Mouse (Mus musculus) liver, embryonic 16.5 days (tissue): Measurements from ENCODE around the gene Pmp22. TPM values are rescaled to one million over a fixed set of nuclear protein-coding genes. Genes with fewer than 3 reads are reported as not detected.

Experiments used
- ATAC-seq: fragments of 200-750 bp; cut with Nextera tagmentation; 2 replicates; pipeline ENCODE4 v1.8.0; 2017; ENCODE audit warnings: low read depth, mild to moderate bottlenecking, moderate number of reproducible peaks, moderate library complexity
- H3K27ac ChIP-seq: fragments of 300-500 bp; sonication (generic); 2 replicates; pipeline ENCODE4 v1.5.1; 2014; ENCODE audit warnings: mild to moderate bottlenecking, low read length
- H3K27me3 ChIP-seq: fragments of 300-500 bp; sonication (generic); 2 replicates; pipeline ENCODE4 v1.6.1; 2014; ENCODE audit warnings: low read depth, low read length, mixed read lengths; ENCODE audit not compliant: control insufficient read depth, insufficient read depth
- H3K36me3 ChIP-seq: fragments of 300-500 bp; sonication (generic); 2 replicates; pipeline ENCODE4 v1.6.1; 2014; ENCODE audit warnings: mild to moderate bottlenecking; ENCODE audit not compliant: control insufficient read depth, insufficient read depth
- H3K4me1 ChIP-seq: fragments of 300-500 bp; sonication (generic); 2 replicates; pipeline ENCODE4 v1.6.1; 2014; ENCODE audit warnings: low read depth, low read length, mixed read lengths; ENCODE audit not compliant: control insufficient read depth
- H3K4me2 ChIP-seq: fragments of 300-500 bp; sonication (generic); 2 replicates; pipeline ENCODE4 v1.6.1; 2014; ENCODE audit warnings: low read depth, low read length, mixed read lengths
- H3K4me3 ChIP-seq: fragments of 300-500 bp; sonication (generic); 2 replicates; pipeline ENCODE4 v1.5.1; 2014; ENCODE audit warnings: low read depth, mild to moderate bottlenecking, low read length
- H3K9ac ChIP-seq: fragments of 300-500 bp; sonication (generic); 2 replicates; pipeline ENCODE4 v1.6.1; 2014; ENCODE audit warnings: low read depth, low read length
- H3K9me3 ChIP-seq: fragments of 300-500 bp; sonication (generic); replicated peaks from 2 replicates; pipeline ENCODE4 v1.6.1; 2016; ENCODE audit warnings: low read length; ENCODE audit not compliant: control insufficient read depth
- WGBS: fragments of 180-500 bp; shearing (Covaris S2); extraction: QIAGEN DNeasy Blood & Tissue Kit; methylation state at CpG from one replicate; pipeline ENCODE4 v1.1.7; 2014; ENCODE audit not compliant: insufficient replicate concordance; 5-methylcytosine and 5-hydroxymethylcytosine counted together
- polyA plus RNA-seq: library from polyadenylated mRNA; unstranded; fragments of >200 nt; fragmentation: Nextera tagmentation; extraction: Ambion mirVana; gene quantifications from 2 replicates; pipeline ENCODE4 v1.2.1, GENCODE M21; 2015

Gene Pmp22
- polyA plus RNA-seq, 1 experiment from 2014 or later, result 28.9 TPM

DNA sequence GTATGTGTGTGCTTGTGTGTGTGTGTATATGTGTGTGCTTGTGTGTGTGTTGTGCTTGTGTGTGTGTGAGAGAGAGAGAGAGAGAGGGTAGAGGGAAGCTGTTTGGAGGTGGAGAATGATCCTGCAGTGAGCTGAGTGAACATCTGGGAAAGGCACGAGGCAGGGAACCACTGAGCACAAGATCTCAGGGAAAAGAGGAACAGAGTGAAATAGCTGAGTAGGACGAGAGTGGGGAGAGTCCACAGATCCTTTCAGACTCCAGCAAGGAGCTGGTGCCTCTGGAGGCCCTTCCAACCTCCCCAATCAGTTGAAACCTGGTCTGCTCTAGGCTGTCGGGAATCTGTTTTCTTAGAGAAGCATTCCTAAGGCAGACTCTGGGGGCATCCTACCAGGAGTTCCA lies 10.0 kb downstream of the Pmp22 start:
- no peaks in the 10 kb centered on the region for H3K36me3 ChIP-seq
- no peak overlapping the region for H3K4me3 ChIP-seq
- no peak overlapping the region for H3K9ac ChIP-seq
- no peaks in the 10 kb centered on the region for H3K9me3 ChIP-seq
- no peak for ATAC-seq
- H3K4me1 ChIP-seq, result no peaks in the 10 kb centered on the region
- H3K4me2 ChIP-seq, result no peak overlapping the region
- H3K27ac ChIP-seq, result no peak overlapping the region
- peaks cover 12% of the 10 kb centered on the region for H3K27me3 ChIP-seq
- 32% methylated on average over 3 of the region's 3 CpGs for WGBS

DNA sequence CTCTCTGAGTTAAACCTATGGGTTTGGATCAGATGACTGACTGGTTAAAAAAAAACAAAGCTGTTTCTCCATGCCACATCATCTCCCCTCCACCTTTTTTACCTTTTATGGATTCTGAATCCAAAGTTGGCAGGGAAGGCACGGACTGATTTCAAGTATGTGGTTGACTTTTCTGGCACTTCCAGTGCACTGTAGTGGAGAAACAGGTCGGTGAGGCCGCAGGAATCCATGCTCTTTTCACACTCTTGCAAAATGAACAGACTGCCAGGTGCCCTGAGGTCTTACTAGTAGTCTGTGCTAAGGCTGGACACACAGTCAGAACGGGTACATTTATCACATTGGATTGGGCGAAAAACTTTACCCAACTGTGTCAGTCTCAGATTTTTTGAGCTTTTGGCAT lies 13.5 kb downstream of the Pmp22 start:
- WGBS, result 65% methylated on average over 5 of the region's 5 CpGs
- Histone ChIP-seq H3K27me3 (no peaks in the 10 kb centered on the region), H3K9ac (no peak overlapping the region), H3K4me1 (no peaks in the 10 kb centered on the region), H3K27ac (no peak overlapping the region), H3K36me3 (no peaks in the 10 kb centered on the region), H3K4me2 (no peak overlapping the region), H3K9me3 (no peaks in the 10 kb centered on the region), H3K4me3 (no peak overlapping the region)
- ATAC-seq, result no peak

DNA sequence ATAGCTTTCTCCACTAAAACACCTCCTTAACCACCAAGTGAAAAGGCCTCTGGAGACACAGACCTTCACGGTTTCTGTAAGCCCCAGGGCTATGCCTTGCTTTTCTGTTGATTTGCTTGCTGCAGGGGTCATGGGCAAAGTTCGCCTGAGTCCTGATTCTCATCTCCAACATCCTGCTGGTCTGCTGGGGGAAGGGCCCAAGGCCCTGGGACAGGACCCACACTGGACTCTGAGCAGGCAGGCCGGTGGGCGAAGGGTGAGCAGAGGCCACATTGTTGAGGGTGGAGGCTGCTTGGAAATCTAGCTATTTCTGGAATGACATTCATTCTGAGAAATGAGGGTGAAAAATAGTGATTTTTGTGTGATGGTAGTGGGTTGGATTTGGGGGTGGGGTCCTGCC lies 14.0 kb downstream of the Pmp22 start:
- ATAC-seq, result peak; percentile 53; the same call in 1 of the 2 replicates
- no peak overlapping the region for H3K4me2 ChIP-seq
- no peak overlapping the region for H3K4me3 ChIP-seq
- no peaks in the 10 kb centered on the region for H3K4me1 ChIP-seq
- no peaks in the 10 kb centered on the region for H3K36me3 ChIP-seq
- H3K27me3 ChIP-seq, result no peaks in the 10 kb centered on the region
- no peak overlapping the region for H3K9ac ChIP-seq
- no peak overlapping the region for H3K27ac ChIP-seq
- WGBS, result 60% methylated on average over 4 of the region's 4 CpGs
- no peaks in the 10 kb centered on the region for H3K9me3 ChIP-seq

DNA sequence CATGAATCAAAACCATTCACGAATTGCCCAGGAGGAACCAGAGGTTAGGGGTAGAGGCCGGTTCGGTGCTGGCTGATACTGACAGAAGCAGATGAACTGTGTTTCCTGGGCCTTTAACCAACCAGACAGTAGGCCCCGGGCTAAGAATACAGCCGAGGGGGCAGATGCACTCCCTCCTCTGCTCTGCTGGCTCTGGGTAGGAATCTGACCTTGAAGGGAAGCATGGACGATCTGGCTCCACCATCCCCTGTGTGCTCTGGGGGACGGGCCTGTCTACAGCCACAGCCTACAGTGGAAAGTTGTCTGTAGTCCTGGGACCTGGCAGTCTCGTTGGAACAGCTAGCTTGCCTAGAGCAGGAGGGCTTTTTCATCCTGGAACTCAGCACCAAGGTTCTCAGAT lies 14.7 kb downstream of the Pmp22 start:
- no peak for ATAC-seq
- no peaks in the 10 kb centered on the region for H3K4me1 ChIP-seq
- H3K27me3 ChIP-seq, result no peaks in the 10 kb centered on the region
- H3K9ac ChIP-seq, result no peak overlapping the region
- H3K27ac ChIP-seq, result no peak overlapping the region
- no peak overlapping the region for H3K4me3 ChIP-seq
- no peak overlapping the region for H3K4me2 ChIP-seq
- H3K36me3 ChIP-seq, result no peaks in the 10 kb centered on the region
- 60% methylated on average over 8 of the region's 8 CpGs for WGBS
- no peaks in the 10 kb centered on the region for H3K9me3 ChIP-seq

DNA sequence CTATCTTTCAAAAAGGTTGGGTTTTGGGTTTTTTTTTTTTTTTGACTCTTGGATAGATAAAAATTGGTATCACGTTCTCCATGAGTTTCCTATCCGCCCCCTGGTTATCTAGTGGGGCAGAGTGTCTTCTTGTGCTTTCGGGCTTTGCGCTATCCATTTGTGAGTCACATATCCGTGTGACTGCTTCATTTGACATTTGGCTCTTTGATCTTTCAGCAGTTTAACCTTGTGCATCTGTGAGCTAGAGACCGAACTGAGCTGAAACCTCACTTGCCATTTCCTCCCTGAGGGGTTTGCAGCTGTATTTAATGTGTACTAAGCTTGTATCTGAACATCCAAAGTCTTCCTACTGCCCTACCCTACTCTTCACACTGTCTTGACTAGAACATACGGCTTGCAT lies 17.8 kb downstream of the Pmp22 start:
- no peaks in the 10 kb centered on the region for H3K9me3 ChIP-seq
- no peaks in the 10 kb centered on the region for H3K4me1 ChIP-seq
- no peak overlapping the region for H3K9ac ChIP-seq
- H3K27me3 ChIP-seq, result no peaks in the 10 kb centered on the region
- no peak for ATAC-seq
- WGBS, result 40% methylated on average over 7 of the region's 7 CpGs
- no peaks in the 10 kb centered on the region for H3K36me3 ChIP-seq
- H3K4me2 ChIP-seq, result no peak overlapping the region
- H3K27ac ChIP-seq, result no peak overlapping the region
- no peak overlapping the region for H3K4me3 ChIP-seq

DNA sequence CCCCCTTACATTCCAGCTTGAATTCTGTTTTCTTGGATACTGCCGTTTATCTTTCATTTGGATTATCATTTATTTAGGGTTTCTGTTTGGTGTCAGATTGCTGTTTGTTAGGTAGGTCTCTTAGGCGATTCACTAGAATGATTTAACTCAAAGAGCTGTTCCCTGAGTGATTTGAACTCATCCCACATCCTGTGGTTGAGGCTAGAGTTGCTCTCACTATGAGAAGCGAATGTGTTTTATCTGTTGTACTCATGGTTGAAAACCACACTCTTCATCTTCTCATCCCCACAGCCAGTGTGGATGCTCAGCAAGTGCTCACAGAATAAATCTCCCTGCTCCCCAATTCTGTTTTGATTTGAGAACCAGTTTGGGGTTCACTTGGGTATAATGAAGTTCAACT lies 19.5 kb downstream of the Pmp22 start:
- WGBS, result 46% methylated on average over 3 of the region's 3 CpGs

DNA sequence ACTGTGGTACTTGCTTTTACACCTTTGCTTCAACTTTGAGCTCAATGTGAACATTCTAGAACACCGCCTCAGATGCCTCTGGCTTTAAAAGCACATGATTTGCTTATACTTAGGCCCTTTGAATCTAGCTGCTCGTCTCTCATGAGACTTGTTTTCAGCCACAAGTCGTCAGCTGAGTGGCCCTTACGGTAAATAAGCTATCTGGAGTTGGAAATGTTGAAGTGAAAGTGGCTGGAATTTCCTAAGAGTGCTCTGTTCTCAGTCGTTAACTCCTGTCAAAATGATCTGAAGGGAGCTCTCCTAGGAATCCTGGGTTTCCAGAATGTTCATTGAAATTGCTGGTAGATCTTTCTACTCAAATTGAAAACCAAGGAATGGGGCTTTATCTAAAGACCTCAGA lies 23.1 kb downstream of the Pmp22 start:
- no peak overlapping the region for H3K9ac ChIP-seq
- no peaks in the 10 kb centered on the region for H3K9me3 ChIP-seq
- no peak for ATAC-seq
- H3K4me2 ChIP-seq, result no peak overlapping the region
- H3K27ac ChIP-seq, result no peak overlapping the region
- no peak overlapping the region for H3K4me3 ChIP-seq
- 49% methylated on average over 5 of the region's 5 CpGs for WGBS
- no peaks in the 10 kb centered on the region for H3K36me3 ChIP-seq
- H3K4me1 ChIP-seq, result no peaks in the 10 kb centered on the region
- H3K27me3 ChIP-seq, result no peaks in the 10 kb centered on the region

More for the DNA sequence above, 19.5 kb downstream of the Pmp22 start:
- H3K36me3 ChIP-seq, result no peaks in the 10 kb centered on the region
- ATAC-seq, result no peak
- no peaks in the 10 kb centered on the region for H3K27me3 ChIP-seq
- H3K9me3 ChIP-seq, result no peaks in the 10 kb centered on the region
- no peak overlapping the region for H3K4me2 ChIP-seq
- no peak overlapping the region for H3K9ac ChIP-seq
- no peak overlapping the region for H3K4me3 ChIP-seq
- H3K4me1 ChIP-seq, result no peaks in the 10 kb centered on the region
- H3K27ac ChIP-seq, result no peak overlapping the region

DNA sequence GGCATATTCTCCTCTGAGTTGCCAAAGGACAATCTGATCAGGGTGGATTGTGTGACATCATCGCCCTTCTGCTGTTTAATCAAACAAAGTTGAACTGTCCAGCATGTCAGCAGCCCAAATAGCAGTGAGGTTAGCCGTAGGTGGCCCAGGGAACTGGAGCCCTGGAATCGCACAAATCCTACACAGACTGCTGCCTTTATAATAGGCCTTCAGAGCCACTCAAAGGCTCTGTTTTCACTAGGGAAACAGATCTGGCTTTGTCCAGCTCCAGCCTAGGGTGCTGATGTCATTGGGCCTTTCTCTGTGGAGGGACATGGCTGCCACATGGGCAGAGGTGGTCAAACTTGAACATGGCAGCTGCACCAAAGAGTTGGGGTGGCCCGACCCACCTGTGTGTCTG lies 28.3 kb downstream of the Pmp22 start:
- no peak overlapping the region for H3K27ac ChIP-seq

DNA sequence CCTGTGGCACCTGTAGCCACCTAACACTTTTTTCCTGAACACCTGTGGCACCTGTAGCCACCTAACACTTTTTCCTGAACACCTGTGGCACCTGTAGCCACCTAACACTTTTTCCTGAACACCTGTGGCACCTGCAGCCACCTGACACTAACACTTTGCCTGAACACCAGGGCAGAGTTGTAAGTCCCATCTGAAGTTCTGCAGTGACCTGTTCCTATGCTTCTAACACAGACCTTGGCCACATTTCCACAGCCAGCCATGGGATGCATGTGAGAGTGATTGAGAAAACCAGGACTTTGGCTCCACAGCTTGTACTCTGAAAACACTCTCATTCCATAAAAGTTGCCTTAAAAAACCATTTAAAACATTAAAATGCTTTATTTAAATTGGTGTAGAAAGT lies 32.1 kb downstream of the Pmp22 start:
- Histone ChIP-seq H3K4me3 (no peak overlapping the region), H3K9me3 (no peaks in the 10 kb centered on the region), H3K27me3 (no peaks in the 10 kb centered on the region), H3K4me1 (no peaks in the 10 kb centered on the region), H3K4me2 (no peak overlapping the region), H3K9ac (no peak overlapping the region), H3K27ac (no peak overlapping the region), H3K36me3 (no peaks in the 10 kb centered on the region)
- no peak for ATAC-seq

More for the DNA sequence above, 28.3 kb downstream of the Pmp22 start:
- H3K9me3 ChIP-seq, result no peaks in the 10 kb centered on the region
- no peak overlapping the region for H3K9ac ChIP-seq
- no peak for ATAC-seq
- no peaks in the 10 kb centered on the region for H3K4me1 ChIP-seq
- no peak overlapping the region for H3K4me2 ChIP-seq
- H3K4me3 ChIP-seq, result no peak overlapping the region
- H3K27me3 ChIP-seq, result no peaks in the 10 kb centered on the region
- H3K36me3 ChIP-seq, result no peaks in the 10 kb centered on the region
- 52% methylated on average over 4 of the region's 4 CpGs for WGBS

DNA sequence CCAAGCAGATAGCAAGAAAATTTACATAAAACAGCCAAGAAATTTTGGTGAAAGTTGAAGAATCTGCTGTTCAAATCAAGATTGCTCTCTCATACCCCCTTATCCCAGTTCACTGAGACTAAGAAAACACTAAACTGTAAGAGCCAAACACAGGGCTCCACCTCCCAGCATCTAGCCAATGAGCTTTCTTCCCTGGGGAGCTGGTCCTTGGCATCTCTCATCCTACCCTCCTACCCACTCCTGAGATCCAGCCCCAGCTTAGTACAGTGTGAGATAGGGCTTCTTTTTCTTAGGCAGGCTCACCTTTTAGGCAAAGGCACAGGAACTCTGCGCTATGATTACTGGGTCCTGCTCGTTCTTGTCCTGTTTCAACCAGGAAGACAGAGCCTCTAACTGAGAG lies 34.0 kb downstream of the Pmp22 start:
- ATAC-seq, result no peak
- Histone ChIP-seq H3K9ac (no peak overlapping the region), H3K4me2 (no peak overlapping the region), H3K27ac (no peak overlapping the region), H3K36me3 (no peaks in the 10 kb centered on the region), H3K4me3 (no peak overlapping the region), H3K9me3 (no peaks in the 10 kb centered on the region), H3K27me3 (no peaks in the 10 kb centered on the region), H3K4me1 (no peaks in the 10 kb centered on the region)
- WGBS, result 58% methylated on average over 2 of the region's 2 CpGs
